Mouse (Mus musculus): ENCODE data around the gene Pitpnm2. TPM values are rescaled to one million over a fixed set of nuclear protein-coding genes. Genes with fewer than 3 reads are reported as not detected.

Gene Pitpnm2
- polyA plus RNA-seq, 1 experiment, result 21.8 TPM

- peaks cover 3% of the 10 kb centered on the region; the same call in 1 of the 2 replicates for H3K4me1 ChIP-seq (ENCODE audit: control insufficient read depth, insufficient read depth, insufficient read length, low read length)
These were observed 8.5 kb upstream of the Pitpnm2 start for GRCm38 (mm10) chr5:124258026-124258425.

GRCm38 (mm10) chr5:124255141-124255540 lies 5.6 kb upstream of the Pitpnm2 start:
- Histone ChIP-seq H3K4me3 (ENCODE audit: insufficient read depth, low read depth, low read length) (no peak overlapping the region), H3K27ac (replicated peaks; ENCODE audit: low read depth, low read length) (no peak overlapping the region), H3K4me1 (ENCODE audit: control insufficient read depth, insufficient read depth, insufficient read length, low read length) (peaks cover 2% of the 10 kb centered on the region; the same call in 1 of the 2 replicates)

More at GRCm38 (mm10) chr5:124258026-124258425, 8.5 kb upstream of the Pitpnm2 start:
- H3K4me3 ChIP-seq (ENCODE audit: insufficient read depth, low read depth, low read length), result no peak overlapping the region
- H3K27ac ChIP-seq (replicated peaks; ENCODE audit: low read depth, low read length), result no peak overlapping the region

GRCm38 (mm10) chr5:124253555-124253954 lies 4.0 kb upstream of the Pitpnm2 start:
- Histone ChIP-seq H3K27ac (replicated peaks; ENCODE audit: low read depth, low read length) (no peak overlapping the region), H3K4me3 (ENCODE audit: insufficient read depth, low read depth, low read length) (no peak overlapping the region), H3K4me1 (ENCODE audit: control insufficient read depth, insufficient read depth, insufficient read length, low read length) (peaks cover 2% of the 10 kb centered on the region; the same call in 1 of the 2 replicates)

- H3K4me3 ChIP-seq (ENCODE audit: insufficient read depth, low read depth, low read length), result no peak overlapping the region
- peaks cover 9% of the 10 kb centered on the region; the same call in 1 of the 2 replicates for H3K4me1 ChIP-seq (ENCODE audit: control insufficient read depth, insufficient read depth, insufficient read length, low read length)
- H3K27ac ChIP-seq (replicated peaks; ENCODE audit: low read depth, low read length), result no peak overlapping the region
These were observed 3.2 kb upstream of the Pitpnm2 start for GRCm38 (mm10) chr5:124252580-124253320.

GRCm38 (mm10) chr5:124251070-124251469 lies 1.5 kb upstream of the Pitpnm2 start:
- Histone ChIP-seq H3K4me3 (ENCODE audit: insufficient read depth, low read depth, low read length) (no peak overlapping the region), H3K27ac (replicated peaks; ENCODE audit: low read depth, low read length) (no peak overlapping the region), H3K4me1 (ENCODE audit: control insufficient read depth, insufficient read depth, insufficient read length, low read length) (peaks cover 16% of the 10 kb centered on the region)

- peak overlapping the region; percentile 86 for H3K27ac ChIP-seq (replicated peaks; ENCODE audit: low read depth, low read length)
These were observed 531 bp downstream of the Pitpnm2 start for GRCm38 (mm10) chr5:124248845-124249613.

GRCm38 (mm10) chr5:124247986-124248626 lies 1.5 kb downstream of the Pitpnm2 start:
- Histone ChIP-seq H3K27ac (replicated peaks; ENCODE audit: low read depth, low read length) (peak overlapping the region; percentile 83), H3K4me1 (ENCODE audit: control insufficient read depth, insufficient read depth, insufficient read length, low read length) (peaks cover 16% of the 10 kb centered on the region), H3K4me3 (ENCODE audit: insufficient read depth, low read depth, low read length) (peak overlapping the region; percentile 94)

More at GRCm38 (mm10) chr5:124248845-124249613, 531 bp downstream of the Pitpnm2 start:
- Histone ChIP-seq H3K4me1 (ENCODE audit: control insufficient read depth, insufficient read depth, insufficient read length, low read length) (peaks cover 16% of the 10 kb centered on the region), H3K4me3 (ENCODE audit: insufficient read depth, low read depth, low read length) (peak overlapping the region; percentile 94)

GRCm38 (mm10) chr5:124247296-124247695 lies 2.3 kb downstream of the Pitpnm2 start:
- H3K4me1 ChIP-seq (ENCODE audit: control insufficient read depth, insufficient read depth, insufficient read length, low read length), result peaks cover 16% of the 10 kb centered on the region
- peak overlapping the region; percentile 94 for H3K4me3 ChIP-seq (ENCODE audit: insufficient read depth, low read depth, low read length)
- H3K27ac ChIP-seq (replicated peaks; ENCODE audit: low read depth, low read length), result peak overlapping the region; percentile 62

GRCm38 (mm10) chr5:124244885-124245284 lies 4.7 kb downstream of the Pitpnm2 start:
- H3K27ac ChIP-seq (replicated peaks; ENCODE audit: low read depth, low read length), result peak overlapping the region; percentile 14
- H3K4me3 ChIP-seq (ENCODE audit: insufficient read depth, low read depth, low read length), result no peak overlapping the region

GRCm38 (mm10) chr5:124244449-124244848 lies 5.1 kb downstream of the Pitpnm2 start:
- H3K27ac ChIP-seq (replicated peaks; ENCODE audit: low read depth, low read length), result peak overlapping the region; percentile 3; the same call in 1 of the 2 replicates
- peaks cover 28% of the 10 kb centered on the region for H3K4me1 ChIP-seq (ENCODE audit: control insufficient read depth, insufficient read depth, insufficient read length, low read length)
- H3K4me3 ChIP-seq (ENCODE audit: insufficient read depth, low read depth, low read length), result no peak overlapping the region

More at GRCm38 (mm10) chr5:124244885-124245284, 4.7 kb downstream of the Pitpnm2 start:
- H3K4me1 ChIP-seq (ENCODE audit: control insufficient read depth, insufficient read depth, insufficient read length, low read length), result peaks cover 28% of the 10 kb centered on the region

- Histone ChIP-seq H3K4me3 (ENCODE audit: insufficient read depth, low read depth, low read length) (no peak overlapping the region), H3K4me1 (ENCODE audit: control insufficient read depth, insufficient read depth, insufficient read length, low read length) (peaks cover 36% of the 10 kb centered on the region), H3K27ac (replicated peaks; ENCODE audit: low read depth, low read length) (no peak overlapping the region)
These were observed 6.2 kb downstream of the Pitpnm2 start for GRCm38 (mm10) chr5:124243236-124243901.

- H3K4me3 ChIP-seq (ENCODE audit: insufficient read depth, low read depth, low read length), result no peak overlapping the region
- H3K4me1 ChIP-seq (ENCODE audit: control insufficient read depth, insufficient read depth, insufficient read length, low read length), result peaks cover 23% of the 10 kb centered on the region
- 0 out of 2 replicates have a peak overlapping the region, but pooled peaks have one; percentile 45 for H3K27ac ChIP-seq (replicated peaks; ENCODE audit: low read depth, low read length)
These were observed 7.7 kb downstream of the Pitpnm2 start for GRCm38 (mm10) chr5:124241686-124242444.

- Histone ChIP-seq H3K4me3 (ENCODE audit: insufficient read depth, low read depth, low read length) (no peak overlapping the region), H3K27ac (replicated peaks; ENCODE audit: low read depth, low read length) (peak overlapping the region; percentile 45), H3K4me1 (ENCODE audit: control insufficient read depth, insufficient read depth, insufficient read length, low read length) (peaks cover 28% of the 10 kb centered on the region)
These were observed 8.5 kb downstream of the Pitpnm2 start for GRCm38 (mm10) chr5:124240841-124241685.
